Mouse (Mus musculus) ES-Bruce4 (cell line): ENCODE results near the gene Rbm7. TPM values are rescaled to one million over a fixed set of nuclear protein-coding genes. Genes with fewer than 3 reads are reported as not detected.

Experiments
- H3K27ac ChIP-seq: 2 replicates; pipeline ENCODE4 v1.5.1; 2012; ENCODE audit warnings: low read length, inconsistent platforms; ENCODE audit not compliant: insufficient read depth
- H3K27me3 ChIP-seq: 2 replicates; pipeline ENCODE4 v1.6.1; 2012; ENCODE audit warnings: mild to moderate bottlenecking, low read length, inconsistent platforms; ENCODE audit not compliant: control insufficient read depth, poor library complexity, insufficient read depth, severe bottlenecking
- H3K36me3 ChIP-seq: 2 replicates; pipeline ENCODE4 v1.6.1; 2012; ENCODE audit warnings: inconsistent platforms, mild to moderate bottlenecking, low read length, moderate library complexity; ENCODE audit not compliant: control insufficient read depth, poor library complexity, insufficient read depth, severe bottlenecking
- H3K4me1 ChIP-seq: one replicate; pipeline ENCODE4 v1.8.1; 2011; ENCODE audit warnings: low read length; ENCODE audit not compliant: control insufficient read depth, insufficient read depth
- H3K4me3 ChIP-seq: 2 replicates; pipeline ENCODE4 v1.5.1; 2011; ENCODE audit warnings: low read depth, mild to moderate bottlenecking, low read length
- H3K9ac ChIP-seq: 2 replicates; pipeline ENCODE4 v1.6.1; 2012; ENCODE audit warnings: low read depth, mild to moderate bottlenecking, inconsistent platforms; ENCODE audit not compliant: poor library complexity, severe bottlenecking
- H3K9me3 ChIP-seq: replicated peaks from 2 replicates; pipeline ENCODE4 v1.6.1; 2012; ENCODE audit warnings: mild to moderate bottlenecking, low read length, inconsistent platforms; ENCODE audit not compliant: control insufficient read depth, poor library complexity, insufficient read depth, severe bottlenecking
- CTCF ChIP-seq: IDR thresholded peaks from one replicate; pipeline ENCODE4 v1.8.1; 2011; ENCODE audit warnings: low read depth, low read length
- EP300 ChIP-seq: IDR thresholded peaks from 2 replicates; pipeline ENCODE4 v1.6.1; 2011; ENCODE audit warnings: low read depth, low read length; ENCODE audit not compliant: insufficient read depth
- POLR2A ChIP-seq: IDR thresholded peaks from one replicate; pipeline ENCODE4 v1.8.1; 2011; ENCODE audit warnings: low read length; ENCODE audit not compliant: insufficient read depth
- polyA plus RNA-seq: library from polyadenylated mRNA; stranded (reverse); fragments of >200 nt; gene quantifications from 2 replicates; pipeline ENCODE4 v1.2.4, GENCODE M21; 2011; ENCODE audit warnings: low read depth; ENCODE audit not compliant: missing spikeins, insufficient read depth, insufficient read length

Gene Rbm7
- polyA plus RNA-seq, 1 experiment = 61.6 TPM

DNA sequence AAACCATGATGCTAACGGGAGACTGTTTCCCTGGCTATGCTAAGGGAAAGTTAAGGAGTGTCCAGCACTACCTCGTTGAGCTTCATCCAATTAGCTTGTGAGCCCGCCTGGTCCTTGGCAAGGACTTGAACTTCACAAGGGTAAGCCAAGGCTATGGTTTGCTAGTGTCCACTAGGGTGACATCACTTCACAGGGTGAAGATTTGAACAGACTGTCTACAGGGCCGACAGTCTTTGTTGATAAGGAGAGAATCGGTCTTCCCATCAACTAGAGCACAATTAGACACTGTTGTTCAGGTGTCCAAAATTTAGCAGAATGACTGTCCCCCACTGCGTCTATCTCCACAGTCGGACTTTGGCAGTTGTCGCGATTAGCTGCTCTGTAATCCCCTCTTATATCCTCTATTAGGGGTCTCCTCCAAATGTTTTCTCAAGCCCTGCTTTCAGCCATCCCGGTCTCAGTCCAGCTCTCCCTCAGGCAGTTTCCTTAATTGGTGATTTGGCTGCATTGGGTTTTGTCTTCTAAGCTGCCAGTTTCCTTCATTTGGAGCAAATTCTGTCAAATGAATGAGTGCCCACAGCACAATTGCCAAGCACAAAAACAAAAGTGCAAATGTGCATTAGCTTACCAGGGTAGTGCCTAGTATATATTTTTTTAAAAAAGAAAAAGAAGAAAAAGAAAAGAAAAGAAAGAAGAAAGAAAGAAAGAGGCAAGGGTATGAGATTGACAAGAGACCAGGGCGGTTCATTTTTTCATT is 21.7 kb upstream of the Rbm7 start:
- H3K27me3 ChIP-seq = no peaks in the 10 kb centered on the region
- H3K4me3 ChIP-seq = no peak overlapping the region
- H3K27ac ChIP-seq = no peak overlapping the region
- TF ChIP-seq EP300 (no peak), POLR2A (no peak)
- H3K9me3 ChIP-seq = no peaks in the 10 kb centered on the region
- H3K9ac ChIP-seq = no peak overlapping the region
- no peaks in the 10 kb centered on the region for H3K4me1 ChIP-seq
- no peaks in the 10 kb centered on the region for H3K36me3 ChIP-seq

DNA sequence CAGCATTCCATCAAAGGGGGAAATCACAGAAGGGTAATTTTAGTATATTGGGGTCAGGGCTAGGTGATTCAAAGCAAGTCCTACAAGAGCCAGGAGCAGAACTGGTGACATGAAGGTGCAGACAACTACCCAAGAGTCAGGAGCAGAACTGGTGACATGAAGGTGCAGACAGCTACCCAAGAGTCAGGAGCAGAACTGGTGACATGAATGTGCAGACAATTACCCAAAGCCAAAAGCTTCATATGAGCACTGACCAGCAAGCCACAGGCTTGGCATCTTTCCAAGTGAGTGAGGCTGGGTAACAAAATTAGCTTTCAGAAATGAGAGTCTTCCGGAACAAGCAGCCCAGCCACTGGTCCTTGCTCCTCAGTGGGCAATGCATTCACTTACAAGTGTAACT is 20.2 kb upstream of the Rbm7 start:
- H3K9me3 ChIP-seq = no peaks in the 10 kb centered on the region
- no peaks in the 10 kb centered on the region for H3K4me1 ChIP-seq
- no peak overlapping the region for H3K27ac ChIP-seq
- TF ChIP-seq EP300 (no peak), CTCF (no peak), POLR2A (no peak)
- no peak overlapping the region for H3K9ac ChIP-seq
- no peaks in the 10 kb centered on the region for H3K27me3 ChIP-seq
- no peaks in the 10 kb centered on the region for H3K36me3 ChIP-seq
- no peak overlapping the region for H3K4me3 ChIP-seq

DNA sequence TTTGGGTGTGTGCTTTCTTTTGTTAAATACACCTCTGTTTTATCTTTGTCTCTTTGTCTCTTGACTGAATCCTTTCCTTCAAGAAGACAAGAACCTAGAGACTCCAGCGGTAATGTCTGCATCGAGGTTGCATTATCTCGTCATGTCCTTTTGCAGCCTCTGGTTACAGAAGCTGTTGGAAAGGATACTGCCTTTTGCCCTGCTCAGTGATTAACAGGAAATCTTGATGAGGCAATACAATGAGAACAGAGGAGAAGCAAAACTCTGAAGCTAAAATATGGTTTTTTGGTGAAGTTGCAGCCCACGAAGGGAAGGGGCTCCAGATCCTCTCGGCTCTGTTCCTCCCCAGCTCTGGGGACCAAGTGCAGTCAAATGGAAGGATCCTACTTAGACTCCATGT is 15.0 kb upstream of the Rbm7 start:
- H3K36me3 ChIP-seq = no peaks in the 10 kb centered on the region
- no peak overlapping the region for H3K9ac ChIP-seq
- no peaks in the 10 kb centered on the region for H3K9me3 ChIP-seq
- TF ChIP-seq EP300 (no peak), POLR2A (no peak), CTCF (no peak)
- H3K4me1 ChIP-seq = no peaks in the 10 kb centered on the region
- H3K4me3 ChIP-seq = no peak overlapping the region
- H3K27me3 ChIP-seq = no peaks in the 10 kb centered on the region
- no peak overlapping the region for H3K27ac ChIP-seq

DNA sequence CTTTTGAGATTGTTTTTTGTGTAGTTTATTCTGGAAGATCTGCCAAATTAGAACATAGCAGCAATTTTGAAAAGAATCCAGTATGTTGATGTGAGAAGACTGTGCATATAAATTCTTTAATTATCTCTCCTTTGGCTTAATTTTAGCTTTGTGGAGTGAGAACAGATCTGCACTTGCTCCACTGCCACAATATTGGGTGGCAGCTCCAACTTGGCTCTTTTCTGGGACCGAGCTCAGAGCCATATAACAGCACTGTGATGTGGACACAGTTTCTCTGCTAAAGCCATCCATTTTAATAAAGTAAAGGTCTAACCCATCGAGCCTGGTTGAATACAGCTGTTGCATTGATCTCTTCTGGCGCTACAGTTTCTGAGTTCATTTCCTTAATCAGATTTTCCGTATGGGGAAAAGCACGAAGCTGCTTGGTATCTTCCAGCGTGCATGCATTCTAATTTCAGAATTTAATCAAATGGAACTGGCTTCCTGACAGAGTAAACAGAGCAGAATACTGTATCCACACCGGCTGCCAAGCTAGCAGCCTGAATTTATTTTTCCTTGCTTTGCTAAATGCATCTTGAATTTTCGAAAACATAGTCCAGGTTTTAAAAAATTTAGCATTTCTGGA is 9.8 kb upstream of the Rbm7 start:
- Histone ChIP-seq H3K36me3 (no peaks in the 10 kb centered on the region), H3K4me1 (no peaks in the 10 kb centered on the region), H3K27me3 (no peaks in the 10 kb centered on the region), H3K9me3 (no peaks in the 10 kb centered on the region), H3K27ac (no peak overlapping the region), H3K9ac (no peak overlapping the region), H3K4me3 (no peak overlapping the region)
- no peak for TF ChIP-seq EP300
- no peak for TF ChIP-seq POLR2A
- TF ChIP-seq CTCF = no peak

DNA sequence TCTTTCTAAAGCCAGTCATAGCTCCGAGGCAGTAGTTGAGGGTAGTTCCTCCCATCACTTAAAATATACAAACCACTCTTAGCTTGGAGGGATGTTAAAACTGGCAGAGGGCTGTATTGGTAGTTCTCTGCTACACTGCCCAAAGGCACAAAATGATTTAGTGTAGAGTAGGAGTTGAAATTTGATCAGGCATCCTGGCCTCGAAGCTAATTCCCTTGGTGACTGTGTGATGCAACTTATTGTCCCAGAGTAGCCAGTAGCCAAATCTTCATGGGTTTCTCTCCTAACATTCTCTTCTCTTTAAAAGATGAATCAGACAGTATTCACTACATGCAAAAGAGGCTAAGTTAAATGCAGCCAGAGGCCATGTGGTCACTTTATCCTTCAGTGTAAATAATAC is 7.9 kb upstream of the Rbm7 start:
- Histone ChIP-seq H3K27ac (no peak overlapping the region), H3K9me3 (no peaks in the 10 kb centered on the region), H3K36me3 (no peaks in the 10 kb centered on the region), H3K27me3 (no peaks in the 10 kb centered on the region), H3K4me3 (no peak overlapping the region), H3K9ac (no peak overlapping the region), H3K4me1 (no peaks in the 10 kb centered on the region)
- TF ChIP-seq POLR2A = no peak
- no peak for TF ChIP-seq CTCF
- TF ChIP-seq EP300 = no peak

DNA sequence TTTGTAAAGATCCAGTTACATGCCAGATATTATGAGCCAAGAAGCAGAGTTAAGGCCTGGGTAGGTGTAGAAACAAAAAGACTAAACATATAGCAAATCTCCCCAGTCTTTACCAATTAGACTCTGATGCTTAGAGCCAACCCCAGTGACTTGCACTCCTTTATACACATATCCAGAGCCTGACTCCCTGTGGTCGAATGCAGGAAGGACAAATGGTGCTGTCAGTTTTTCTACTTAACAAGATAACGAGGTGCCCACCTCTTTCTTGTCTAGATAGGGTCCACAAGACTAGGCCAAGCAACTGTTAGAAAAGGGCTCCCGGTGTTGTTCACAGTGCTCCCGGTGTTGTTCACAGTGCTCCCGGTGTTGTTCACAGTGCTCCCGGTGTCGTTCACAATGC is 6.1 kb upstream of the Rbm7 start:
- H3K36me3 ChIP-seq = no peaks in the 10 kb centered on the region
- no peak overlapping the region for H3K4me3 ChIP-seq
- H3K4me1 ChIP-seq = no peaks in the 10 kb centered on the region
- no peak for TF ChIP-seq POLR2A
- no peak for TF ChIP-seq EP300
- no peak for TF ChIP-seq CTCF
- H3K27ac ChIP-seq = no peak overlapping the region
- no peaks in the 10 kb centered on the region for H3K9me3 ChIP-seq
- no peaks in the 10 kb centered on the region for H3K27me3 ChIP-seq
- H3K9ac ChIP-seq = no peak overlapping the region
